Mouse (Mus musculus) cerebellum, postnatal 14 days (tissue): ENCODE results near the gene Mettl5.
"Not testable (repeated sequence)": the region's sequence is repeated elsewhere in the genome, so short reads cannot be mapped to it uniquely, and the experiment has no call there.

Source experiments
- DNase-seq, 2 experiments: peaks; one replicate each; pipeline ENCODE4 v3.0.0; 2021; ENCODE audit warnings: mixed read lengths in 2 of 2

The Mettl5 gene

GRCm38 (mm10) chr2:69885451-69886305, at the start of gene Mettl5:
Mettl5 (minus strand) TSS chr2:69885615.
- DNase-seq, result peak; percentile 89 to 93

GRCm38 (mm10) chr2:69924943-69925342, 39.5 kb upstream of the Mettl5 start:
- no peak for DNase-seq

- DNase-seq, result no peak
Measured at GRCm38 (mm10) chr2:69917301-69917700, 31.9 kb upstream of the Mettl5 start.

GRCm38 (mm10) chr2:69912801-69913200, 27.4 kb upstream of the Mettl5 start:
- DNase-seq, result no peak

- not testable (repeated sequence) for DNase-seq
Measured at GRCm38 (mm10) chr2:69907394-69907793, 22.0 kb upstream of the Mettl5 start.

GRCm38 (mm10) chr2:69903541-69903940, 18.1 kb upstream of the Mettl5 start:
- DNase-seq, result no peak

GRCm38 (mm10) chr2:69897618-69898575, 12.5 kb upstream of the Mettl5 start:
- DNase-seq, result peak; percentile 56 to 63

- peak; percentile 98 for DNase-seq
Measured at GRCm38 (mm10) chr2:69897039-69897617, 11.7 kb upstream of the Mettl5 start, which contains the start of gene Ubr3. Ubr3 (plus strand) TSS chr2:69897246.

GRCm38 (mm10) chr2:69896224-69896581, 10.8 kb upstream of the Mettl5 start:
- DNase-seq, result no peak

GRCm38 (mm10) chr2:69895502-69896223, 10.2 kb upstream of the Mettl5 start:
- DNase-seq, result peak in 1 of 2 experiments; percentile 15

- DNase-seq, result no peak
Measured at GRCm38 (mm10) chr2:69893891-69894290, 8.5 kb upstream of the Mettl5 start.

GRCm38 (mm10) chr2:69893145-69893544, 7.7 kb upstream of the Mettl5 start:
- DNase-seq, result no peak

GRCm38 (mm10) chr2:69890843-69891242, 5.4 kb upstream of the Mettl5 start:
- DNase-seq, result no peak

GRCm38 (mm10) chr2:69888957-69889356, 3.5 kb upstream of the Mettl5 start:
- no peak for DNase-seq

GRCm38 (mm10) chr2:69885050-69885449, 365 bp downstream of the Mettl5 start:
- DNase-seq, result no peak

- no peak for DNase-seq
Measured at GRCm38 (mm10) chr2:69884581-69884980, 834 bp downstream of the Mettl5 start.

GRCm38 (mm10) chr2:69883990-69884391, 1.4 kb downstream of the Mettl5 start:
- DNase-seq, result no peak

- no peak for DNase-seq
Measured at GRCm38 (mm10) chr2:69862117-69862657, 23.2 kb downstream of the Mettl5 start.

- DNase-seq, result peak; percentile 95 to 96
Measured at GRCm38 (mm10) chr2:69861485-69862091, 23.8 kb downstream of the Mettl5 start, which contains the start of gene Ssb. Ssb (plus strand) TSS chr2:69861562.

- peak; percentile 39 to 48 for DNase-seq
Measured at GRCm38 (mm10) chr2:69860972-69861452, 24.4 kb downstream of the Mettl5 start.

GRCm38 (mm10) chr2:69857882-69858281, 27.5 kb downstream of the Mettl5 start:
- DNase-seq, result no peak
